ENCODE assay signal across 25 mouse cellular contexts in genomic region chr7:64016874-64017273, GRCm38 (mm10).
DNase-seq lines count a peak whose midpoint lies in the region; ATAC-seq and TF ChIP-seq lines count a peak whose summit lies in the region.
"Had no signal": no experiment of that assay in that cellular context is flagged by ENCODE, and none has a peak within 500 bp of the region (broad histone marks: within the 10 kb centered on the region; RNA-seq: fewer than 3 reads in every experiment).

No protein-coding gene starts in this region.

- no peak overlapping the region for H3K4me3 ChIP-seq in kidney, postnatal 0 days (replicated peaks; ENCODE audit: low read depth, low read length)
- H3K4me3 ChIP-seq in lung, embryonic 14.5 days (ENCODE audit: low read depth, low read length) = no peak overlapping the region
- H3K4me3 ChIP-seq: heart, adult 2 months; heart, embryonic 13.5 days; left cerebral cortex, adult 2 months; limb, embryonic 12.5 days; megakaryocyte, embryonic 14.5 days; midbrain, embryonic 13.5 days; stomach, embryonic 15.5 days had no signal

- peak; percentile 36 for DNase-seq in cerebellum, postnatal 25 days
- DNase-seq in cerebellum, adult 11 months = no peak
- peak; percentile 22 for DNase-seq in kidney, postnatal 0 days (ENCODE audit: low spot score)
- no peak for DNase-seq in kidney, adult 18-20 months
- DNase-seq in lung, embryonic 14.5 days = peak; percentile 17
- DNase-seq in lung, postnatal 25 days (ENCODE audit: low spot score) = no peak
- DNase-seq in thymus, postnatal 4 days = peak; percentile 55
- DNase-seq in thymus, postnatal 0 days (ENCODE audit: low spot score) = no peak
- DNase-seq: adrenal gland, postnatal 25 days; forebrain, postnatal 0 days; gastrocnemius, postnatal 36 days; heart, adult 2 months; heart, postnatal 14 days; kidney, postnatal 14 days; lung, postnatal 36 days; thymus, postnatal 36 days had no signal

- H3K36me3 ChIP-seq in kidney, postnatal 0 days (ENCODE audit: insufficient read depth, low read length) = no peaks in the 10 kb centered on the region
- no peaks in the 10 kb centered on the region for H3K36me3 ChIP-seq in lung, embryonic 14.5 days (ENCODE audit: insufficient read depth)
- H3K36me3 ChIP-seq: heart, embryonic 13.5 days; limb, embryonic 12.5 days; midbrain, embryonic 13.5 days; stomach, embryonic 15.5 days had no signal

- no peak for ATAC-seq in kidney, postnatal 0 days (replicated peaks; ENCODE audit: low FRiP score, low read depth)
- ATAC-seq in lung, embryonic 14.5 days (ENCODE audit: insufficient read depth) = peak; percentile 48; the same call in 1 of the 2 replicates
- ATAC-seq: forebrain, postnatal 0 days; hindbrain, postnatal 0 days; intestine, embryonic 16.5 days; midbrain, embryonic 13.5 days had no signal

- no peak overlapping the region for H3K9ac ChIP-seq in kidney, postnatal 0 days (ENCODE audit: low read depth, low read length)
- no peak overlapping the region for H3K9ac ChIP-seq in lung, embryonic 14.5 days
- H3K9ac ChIP-seq: forebrain, postnatal 0 days; heart, embryonic 13.5 days; limb, embryonic 12.5 days; liver, embryonic 14.5 days; midbrain, embryonic 13.5 days; stomach, embryonic 15.5 days had no signal

- H3K9me3 ChIP-seq in kidney, postnatal 0 days (replicated peaks; ENCODE audit: low read length) = no peaks in the 10 kb centered on the region
- H3K9me3 ChIP-seq in lung, embryonic 14.5 days (ENCODE audit: low read depth, low read length) = no peaks in the 10 kb centered on the region
- H3K9me3 ChIP-seq: heart, embryonic 13.5 days; limb, embryonic 12.5 days; megakaryocyte, embryonic 14.5 days; midbrain, embryonic 13.5 days; stomach, embryonic 15.5 days had no signal

- no peak for TF ChIP-seq CTCF in kidney, postnatal 0 days (IDR thresholded peaks at IDR 0.05; ENCODE audit: low read depth)
- no peak for TF ChIP-seq CTCF in lung, embryonic 14.5 days (IDR thresholded peaks at IDR 0.05; ENCODE audit: low read depth)

- no peak overlapping the region for H3K27ac ChIP-seq in kidney, postnatal 0 days
- no peak overlapping the region for H3K27ac ChIP-seq in lung, embryonic 14.5 days (ENCODE audit: low read depth)
- H3K27ac ChIP-seq: heart, adult 2 months; heart, embryonic 13.5 days; hindbrain, postnatal 0 days; left cerebral cortex, adult 2 months; limb, embryonic 12.5 days; liver, embryonic 14.5 days; midbrain, embryonic 13.5 days; stomach, embryonic 15.5 days had no signal

- no peaks in the 10 kb centered on the region for H3K27me3 ChIP-seq in kidney, postnatal 0 days (ENCODE audit: insufficient read depth, low read length)
- no peaks in the 10 kb centered on the region for H3K27me3 ChIP-seq in lung, embryonic 14.5 days (ENCODE audit: insufficient read depth, low read length)
- H3K27me3 ChIP-seq: heart, embryonic 13.5 days; limb, embryonic 12.5 days; megakaryocyte, embryonic 14.5 days; midbrain, embryonic 13.5 days; stomach, embryonic 15.5 days had no signal

- no peak overlapping the region for H3K4me2 ChIP-seq in kidney, postnatal 0 days (ENCODE audit: low read length)
- H3K4me2 ChIP-seq in lung, embryonic 14.5 days = no peak overlapping the region
- H3K4me2 ChIP-seq: heart, embryonic 13.5 days; limb, embryonic 12.5 days; midbrain, embryonic 13.5 days; stomach, embryonic 15.5 days had no signal

- no peaks in the 10 kb centered on the region for H3K4me1 ChIP-seq in kidney, postnatal 0 days (replicated peaks; ENCODE audit: insufficient read depth, low read length)
- H3K4me1 ChIP-seq in lung, embryonic 14.5 days (ENCODE audit: insufficient read depth) = peaks cover 2% of the 10 kb centered on the region; the same call in 1 of the 2 replicates

- WGBS in kidney, postnatal 0 days = 55% methylated on average over 3 of the region's 3 CpGs
- WGBS in lung, embryonic 14.5 days = 62% methylated on average over 3 of the region's 3 CpGs

Comparison
In these comparisons a context has a peak if more than half of its experiments do, and no peak if none do; other contexts are left out.
1. DNase-seq: peak in cerebellum, postnatal 25 days (2 of 2), kidney, postnatal 0 days (single experiment), lung, embryonic 14.5 days (single experiment) and thymus, postnatal 4 days (single experiment); none in cerebellum, adult 11 months (single experiment), kidney, adult 18-20 months (single experiment), lung, postnatal 25 days (single experiment) and thymus, postnatal 0 days (single experiment).